Mouse (Mus musculus): ENCODE data around the gene Vps13c. TPM values are rescaled to one million over a fixed set of nuclear protein-coding genes. Genes with fewer than 3 reads are reported as not detected.

Gene Vps13c
- 9.9 and 10.0 TPM in 2 replicates for polyA plus RNA-seq (2015; fragmentation: Nextera tagmentation; extraction: Ambion mirVana)

- WGBS: under 1% methylated on average over 36 of the region's 53 CpGs
- H3K27ac ChIP-seq (ENCODE audit: low read length): peak within 1 kb of the TSS; percentile 81
These were observed at the start of gene Vps13c for GRCm38 (mm10) chr9:67839981-67840859. Gene Vps13c (plus strand): TSS chr9:67840396.

GRCm38 (mm10) chr9:67792405-67792804 is 47.8 kb upstream of the Vps13c start:
- H3K4me1 ChIP-seq (ENCODE audit: control insufficient read depth, insufficient read depth, low read length): peaks cover 15% of the 10 kb centered on the region
- no peak overlapping the region for H3K4me3 ChIP-seq (ENCODE audit: low read depth, low read length)
- H3K9ac ChIP-seq (ENCODE audit: low read depth, low read length): no peak overlapping the region
- WGBS: 67% methylated on average over 5 of the region's 5 CpGs
- H3K27me3 ChIP-seq (ENCODE audit: control insufficient read depth, insufficient read depth, low read depth, low read length): no peaks in the 10 kb centered on the region
- no peaks in the 10 kb centered on the region for H3K9me3 ChIP-seq (replicated peaks; ENCODE audit: control insufficient read depth, low read length, poor library complexity, severe bottlenecking)
- H3K36me3 ChIP-seq (ENCODE audit: control insufficient read depth, insufficient read depth, low read length): no peaks in the 10 kb centered on the region
- ATAC-seq: no peak
- H3K4me2 ChIP-seq (ENCODE audit: low read length): no peak overlapping the region
- no peak overlapping the region for H3K27ac ChIP-seq (ENCODE audit: low read length)

More at GRCm38 (mm10) chr9:67839981-67840859, at the start of gene Vps13c:
- ATAC-seq: peak; percentile 98
- H3K4me1 ChIP-seq (ENCODE audit: control insufficient read depth, insufficient read depth, low read length): peaks cover 16% of the 10 kb centered on the region
- peak within 1 kb of the TSS; percentile 81 for H3K4me3 ChIP-seq (ENCODE audit: low read depth, low read length)
- H3K27me3 ChIP-seq (ENCODE audit: control insufficient read depth, insufficient read depth, low read depth, low read length): no peaks in the 10 kb centered on the region
- no peaks in the 10 kb centered on the region for H3K9me3 ChIP-seq (replicated peaks; ENCODE audit: control insufficient read depth, low read length, poor library complexity, severe bottlenecking)
- H3K36me3 ChIP-seq (ENCODE audit: control insufficient read depth, insufficient read depth, low read length): no peaks in the 10 kb centered on the region
- H3K4me2 ChIP-seq (ENCODE audit: low read length): peak within 1 kb of the TSS; percentile 90
- H3K9ac ChIP-seq (ENCODE audit: low read depth, low read length): peak within 1 kb of the TSS; percentile 85

DNA sequence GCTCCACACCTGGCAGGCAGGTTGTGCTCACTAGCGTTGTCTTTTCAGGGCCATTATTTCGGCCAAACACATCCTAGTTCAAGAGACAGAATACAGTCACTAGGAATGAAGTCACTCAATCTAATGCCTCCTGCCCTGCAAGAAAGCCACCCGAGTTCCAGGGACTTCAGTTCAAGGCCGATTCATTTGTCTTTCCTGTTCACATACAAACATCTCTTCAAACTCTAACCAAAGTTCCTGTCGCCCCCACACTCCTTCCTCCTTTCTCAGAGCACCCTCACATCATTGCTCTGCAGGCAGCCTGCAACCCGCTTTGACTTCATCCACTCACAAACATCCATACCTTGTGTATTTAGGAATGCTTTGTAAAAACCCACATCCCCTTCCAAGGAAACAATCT is 46.7 kb upstream of the Vps13c start:
- ATAC-seq: no peak
- H3K27ac ChIP-seq (ENCODE audit: low read length): no peak overlapping the region
- H3K36me3 ChIP-seq (ENCODE audit: control insufficient read depth, insufficient read depth, low read length): no peaks in the 10 kb centered on the region

GRCm38 (mm10) chr9:67794216-67794615 is 46.0 kb upstream of the Vps13c start:
- H3K36me3 ChIP-seq (ENCODE audit: control insufficient read depth, insufficient read depth, low read length): no peaks in the 10 kb centered on the region
- H3K27ac ChIP-seq (ENCODE audit: low read length): no peak overlapping the region
- no peaks in the 10 kb centered on the region for H3K9me3 ChIP-seq (replicated peaks; ENCODE audit: control insufficient read depth, low read length, poor library complexity, severe bottlenecking)
- ATAC-seq: 0 out of 2 replicates have a peak, but pooled peaks have one; percentile 39
- peaks cover 15% of the 10 kb centered on the region for H3K4me1 ChIP-seq (ENCODE audit: control insufficient read depth, insufficient read depth, low read length)
- H3K27me3 ChIP-seq (ENCODE audit: control insufficient read depth, insufficient read depth, low read depth, low read length): no peaks in the 10 kb centered on the region
- WGBS: 38% methylated on average over 1 of the region's 1 CpGs
- no peak overlapping the region for H3K9ac ChIP-seq (ENCODE audit: low read depth, low read length)
- no peak overlapping the region for H3K4me3 ChIP-seq (ENCODE audit: low read depth, low read length)
- H3K4me2 ChIP-seq (ENCODE audit: low read length): no peak overlapping the region

More for the DNA sequence above, 46.7 kb upstream of the Vps13c start:
- WGBS: 81% methylated on average over 6 of the region's 6 CpGs
- Histone ChIP-seq H3K9me3 (replicated peaks; ENCODE audit: control insufficient read depth, low read length, poor library complexity, severe bottlenecking) (no peaks in the 10 kb centered on the region), H3K4me2 (ENCODE audit: low read length) (no peak overlapping the region), H3K4me1 (ENCODE audit: control insufficient read depth, insufficient read depth, low read length) (peaks cover 15% of the 10 kb centered on the region), H3K27me3 (ENCODE audit: control insufficient read depth, insufficient read depth, low read depth, low read length) (no peaks in the 10 kb centered on the region), H3K9ac (ENCODE audit: low read depth, low read length) (no peak overlapping the region), H3K4me3 (ENCODE audit: low read depth, low read length) (no peak overlapping the region)

GRCm38 (mm10) chr9:67794668-67795067 is 45.5 kb upstream of the Vps13c start:
- no peaks in the 10 kb centered on the region for H3K9me3 ChIP-seq (replicated peaks; ENCODE audit: control insufficient read depth, low read length, poor library complexity, severe bottlenecking)
- 87% methylated on average over 4 of the region's 4 CpGs for WGBS
- no peaks in the 10 kb centered on the region for H3K36me3 ChIP-seq (ENCODE audit: control insufficient read depth, insufficient read depth, low read length)
- H3K27ac ChIP-seq (ENCODE audit: low read length): no peak overlapping the region
- H3K4me3 ChIP-seq (ENCODE audit: low read depth, low read length): no peak overlapping the region
- H3K27me3 ChIP-seq (ENCODE audit: control insufficient read depth, insufficient read depth, low read depth, low read length): no peaks in the 10 kb centered on the region
- H3K4me2 ChIP-seq (ENCODE audit: low read length): no peak overlapping the region
- 0 out of 2 replicates have a peak, but pooled peaks have one; percentile 60 for ATAC-seq
- no peak overlapping the region for H3K9ac ChIP-seq (ENCODE audit: low read depth, low read length)
- H3K4me1 ChIP-seq (ENCODE audit: control insufficient read depth, insufficient read depth, low read length): peaks cover 15% of the 10 kb centered on the region

- no peaks in the 10 kb centered on the region for H3K36me3 ChIP-seq (ENCODE audit: control insufficient read depth, insufficient read depth, low read length)
- peaks cover 15% of the 10 kb centered on the region for H3K4me1 ChIP-seq (ENCODE audit: control insufficient read depth, insufficient read depth, low read length)
- no peaks in the 10 kb centered on the region for H3K9me3 ChIP-seq (replicated peaks; ENCODE audit: control insufficient read depth, low read length, poor library complexity, severe bottlenecking)
- no peak overlapping the region for H3K4me3 ChIP-seq (ENCODE audit: low read depth, low read length)
- no peaks in the 10 kb centered on the region for H3K27me3 ChIP-seq (ENCODE audit: control insufficient read depth, insufficient read depth, low read depth, low read length)
- peak; percentile 72; the same call in 1 of the 2 replicates for ATAC-seq
- WGBS: 19% methylated on average over 14 of the region's 14 CpGs
- peak overlapping the region; percentile 60 for H3K27ac ChIP-seq (ENCODE audit: low read length)
- H3K4me2 ChIP-seq (ENCODE audit: low read length): peak overlapping the region; percentile 44
- H3K9ac ChIP-seq (ENCODE audit: low read depth, low read length): 0 out of 2 replicates have a peak overlapping the region, but pooled peaks have one; percentile 50
These were observed 45.0 kb upstream of the Vps13c start for GRCm38 (mm10) chr9:67795205-67795675.

- 59% methylated on average over 14 of the region's 14 CpGs for WGBS
- H3K4me2 ChIP-seq (ENCODE audit: low read length): no peak overlapping the region
- ATAC-seq: no peak
These were observed 40.9 kb upstream of the Vps13c start for GRCm38 (mm10) chr9:67799078-67799819.

GRCm38 (mm10) chr9:67802241-67802640 is 38.0 kb upstream of the Vps13c start:
- Histone ChIP-seq H3K9me3 (replicated peaks; ENCODE audit: control insufficient read depth, low read length, poor library complexity, severe bottlenecking) (no peaks in the 10 kb centered on the region), H3K4me3 (ENCODE audit: low read depth, low read length) (no peak overlapping the region), H3K9ac (ENCODE audit: low read depth, low read length) (no peak overlapping the region), H3K27ac (ENCODE audit: low read length) (no peak overlapping the region), H3K4me2 (ENCODE audit: low read length) (no peak overlapping the region), H3K27me3 (ENCODE audit: control insufficient read depth, insufficient read depth, low read depth, low read length) (no peaks in the 10 kb centered on the region), H3K36me3 (ENCODE audit: control insufficient read depth, insufficient read depth, low read length) (no peaks in the 10 kb centered on the region), H3K4me1 (ENCODE audit: control insufficient read depth, insufficient read depth, low read length) (no peaks in the 10 kb centered on the region)
- WGBS: 32% methylated on average over 6 of the region's 6 CpGs
- ATAC-seq: no peak

More at GRCm38 (mm10) chr9:67799078-67799819, 40.9 kb upstream of the Vps13c start:
- no peaks in the 10 kb centered on the region for H3K9me3 ChIP-seq (replicated peaks; ENCODE audit: control insufficient read depth, low read length, poor library complexity, severe bottlenecking)
- no peaks in the 10 kb centered on the region for H3K36me3 ChIP-seq (ENCODE audit: control insufficient read depth, insufficient read depth, low read length)
- H3K4me1 ChIP-seq (ENCODE audit: control insufficient read depth, insufficient read depth, low read length): peaks cover 14% of the 10 kb centered on the region
- H3K27me3 ChIP-seq (ENCODE audit: control insufficient read depth, insufficient read depth, low read depth, low read length): no peaks in the 10 kb centered on the region
- no peak overlapping the region for H3K9ac ChIP-seq (ENCODE audit: low read depth, low read length)
- H3K4me3 ChIP-seq (ENCODE audit: low read depth, low read length): no peak overlapping the region
- no peak overlapping the region for H3K27ac ChIP-seq (ENCODE audit: low read length)

All from midbrain, embryonic 16.5 days (tissue).